Mouse (Mus musculus) forebrain, embryonic 11.5 days (tissue): ENCODE results near the gene Vmn2r97. TPM values are rescaled to one million over a fixed set of nuclear protein-coding genes. Genes with fewer than 3 reads are reported as not detected.
"Not testable (repeated sequence)": the region's sequence is repeated elsewhere in the genome, so short reads cannot be mapped to it uniquely, and the experiment has no call there.

Experiments used
- ATAC-seq: fragments of 200-750 bp; cut with Nextera tagmentation; replicated peaks from 2 replicates; pipeline ENCODE4 v1.8.0; 2017; ENCODE audit warnings: moderate TSS enrichment; ENCODE audit not compliant: low FRiP score
- DNase-seq: peaks from one replicate; pipeline ENCODE4 v3.0.0-alpha.2; 2017; ENCODE audit warnings: low spot score
- H3K27ac ChIP-seq: fragments of 300-500 bp; sonication (generic); 2 replicates; pipeline ENCODE4 v1.5.1; 2014; ENCODE audit warnings: low read depth, low read length
- H3K27me3 ChIP-seq: fragments of 300-500 bp; sonication (generic); 2 replicates; pipeline ENCODE4 v1.6.1; 2014; ENCODE audit warnings: mild to moderate bottlenecking, low read length, mixed read lengths; ENCODE audit not compliant: control insufficient read depth, insufficient read depth
- H3K36me3 ChIP-seq: fragments of 300-500 bp; sonication (generic); 2 replicates; pipeline ENCODE4 v1.6.1; 2014; ENCODE audit warnings: mild to moderate bottlenecking, low read length, moderate library complexity, mixed read lengths; ENCODE audit not compliant: control insufficient read depth, insufficient read depth
- H3K4me1 ChIP-seq: fragments of 300-500 bp; sonication (generic); replicated peaks from 2 replicates; pipeline ENCODE4 v1.6.1; 2014; ENCODE audit warnings: low read length, mixed read lengths; ENCODE audit not compliant: control insufficient read depth, insufficient read depth
- H3K4me2 ChIP-seq: fragments of 300-500 bp; sonication (generic); 2 replicates; pipeline ENCODE4 v1.6.1; 2014; ENCODE audit warnings: low read depth, mild to moderate bottlenecking, low read length, moderate library complexity, mixed read lengths; ENCODE audit not compliant: severe bottlenecking
- H3K4me3 ChIP-seq: fragments of 300-500 bp; sonication (generic); 2 replicates; pipeline ENCODE4 v1.5.1; 2014; ENCODE audit warnings: low read depth, low read length
- H3K9ac ChIP-seq: fragments of 300-500 bp; sonication (generic); 2 replicates; pipeline ENCODE4 v1.6.1; 2014; ENCODE audit warnings: low read length
- H3K9me3 ChIP-seq: fragments of 300-500 bp; sonication (generic); 2 replicates; pipeline ENCODE4 v1.6.1; 2016; ENCODE audit warnings: low read length, mixed read lengths; ENCODE audit not compliant: control insufficient read depth
- WGBS: fragments of 180-500 bp; shearing (Covaris S2); extraction: QIAGEN DNeasy Blood & Tissue Kit; methylation state at CpG from one replicate; pipeline ENCODE4 v1.1.7; 2014; 5-methylcytosine and 5-hydroxymethylcytosine counted together
- polyA plus RNA-seq: library from polyadenylated mRNA; unstranded; fragments of >200 nt; fragmentation: Nextera tagmentation; extraction: Ambion mirVana; gene quantifications from 2 replicates; pipeline ENCODE4 v1.2.1, GENCODE M21; 2014

Vmn2r97 gene
- polyA plus RNA-seq = 0.07 TPM in 1 of 2 replicates, not detected in the other

DNA sequence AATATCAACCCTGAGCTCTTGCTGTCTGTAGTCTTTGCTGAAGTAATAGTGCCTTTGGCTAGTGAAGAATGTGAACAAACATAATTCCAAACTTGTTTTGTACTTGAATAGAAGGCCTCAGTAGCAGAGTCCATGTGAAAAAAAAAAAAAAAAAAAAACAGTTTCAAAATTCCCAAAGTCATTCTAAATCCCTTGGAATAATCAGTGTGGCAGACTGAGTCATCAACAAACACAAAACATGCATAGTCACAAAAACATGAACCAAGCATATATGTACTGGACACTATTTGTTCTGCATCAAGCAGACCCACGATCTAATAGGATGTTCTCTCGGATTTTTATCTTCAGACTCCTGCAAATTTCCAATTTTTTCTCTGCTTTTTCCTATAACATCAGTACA, at the start of gene Vmn2r97:
Vmn2r97 (plus strand) TSS at position 301 of the 400 bp plus-strand sequence.
- H3K4me2 ChIP-seq = not testable (repeated sequence)

DNA sequence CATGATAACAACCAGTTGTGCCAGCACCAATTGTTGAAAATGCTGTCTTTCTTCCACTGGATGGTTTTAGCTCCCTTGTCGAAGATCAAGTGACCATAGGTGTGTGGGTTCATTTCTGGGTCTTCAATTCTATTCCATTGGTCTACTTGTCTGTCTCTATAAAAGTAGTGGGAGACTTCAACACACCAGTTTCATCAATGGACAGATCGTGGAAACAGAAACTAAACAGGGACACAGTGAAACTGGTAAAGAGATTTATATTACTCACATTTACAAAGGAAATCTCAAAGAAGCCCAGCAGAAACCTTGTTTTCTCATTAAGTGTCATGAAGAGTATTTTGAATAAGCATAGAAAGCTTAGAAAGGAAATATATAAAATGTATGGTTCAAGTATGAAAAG, 31.7 kb upstream of the Vmn2r97 start:
- not testable (repeated sequence) for H3K4me2 ChIP-seq, H3K4me1 ChIP-seq, H3K9me3 ChIP-seq, H3K27ac ChIP-seq, H3K4me3 ChIP-seq, DNase-seq, ATAC-seq, H3K36me3 ChIP-seq, H3K9ac ChIP-seq, H3K27me3 ChIP-seq
- 81% methylated on average over 1 of the region's 2 CpGs for WGBS

More for the DNA sequence above, at the start of gene Vmn2r97:
- not testable (repeated sequence) for H3K27ac ChIP-seq, H3K9ac ChIP-seq, H3K4me1 ChIP-seq, DNase-seq, H3K9me3 ChIP-seq, H3K36me3 ChIP-seq, H3K4me3 ChIP-seq, H3K27me3 ChIP-seq, ATAC-seq
- WGBS = 74% methylated on average over 2 of the region's 2 CpGs

DNA sequence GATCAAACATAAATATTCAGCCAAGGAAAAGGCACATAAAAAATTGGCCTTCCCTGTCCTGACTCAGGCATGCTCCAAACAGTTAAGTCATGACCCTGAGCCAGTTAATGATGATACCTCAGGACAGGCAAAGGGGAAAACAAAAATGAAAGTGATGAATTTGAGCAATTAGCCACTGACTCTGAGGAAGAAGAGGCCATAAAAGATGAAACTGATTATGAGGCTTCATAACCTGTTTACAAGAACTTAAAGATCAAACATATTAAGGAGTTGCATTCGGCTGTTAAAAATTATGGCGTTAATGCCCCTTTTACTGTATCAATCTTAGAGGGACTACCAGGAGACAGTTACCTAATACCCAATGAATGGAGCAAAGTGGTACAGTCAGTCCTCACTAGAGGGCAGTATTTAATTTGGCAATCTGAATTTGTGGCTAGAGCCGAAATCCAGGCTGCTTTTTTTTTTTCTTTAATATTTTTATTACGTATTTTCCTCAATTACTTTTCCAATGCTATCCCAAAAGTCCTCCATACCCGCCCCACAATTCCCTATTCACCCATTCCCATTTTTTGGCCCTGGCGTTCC, 24.3 kb upstream of the Vmn2r97 start:
- no peak for ATAC-seq
- no peak overlapping the region for H3K9ac ChIP-seq
- 78% methylated on average over 6 of the region's 6 CpGs for WGBS
- DNase-seq = no peak
- no peaks in the 10 kb centered on the region for H3K27me3 ChIP-seq
- H3K4me3 ChIP-seq = no peak overlapping the region
- H3K4me1 ChIP-seq = no peaks in the 10 kb centered on the region
- H3K27ac ChIP-seq = no peak overlapping the region
- H3K36me3 ChIP-seq = no peaks in the 10 kb centered on the region
- H3K4me2 ChIP-seq = no peak overlapping the region
- H3K9me3 ChIP-seq = no peaks in the 10 kb centered on the region; the same call in 1 of the 2 replicates

DNA sequence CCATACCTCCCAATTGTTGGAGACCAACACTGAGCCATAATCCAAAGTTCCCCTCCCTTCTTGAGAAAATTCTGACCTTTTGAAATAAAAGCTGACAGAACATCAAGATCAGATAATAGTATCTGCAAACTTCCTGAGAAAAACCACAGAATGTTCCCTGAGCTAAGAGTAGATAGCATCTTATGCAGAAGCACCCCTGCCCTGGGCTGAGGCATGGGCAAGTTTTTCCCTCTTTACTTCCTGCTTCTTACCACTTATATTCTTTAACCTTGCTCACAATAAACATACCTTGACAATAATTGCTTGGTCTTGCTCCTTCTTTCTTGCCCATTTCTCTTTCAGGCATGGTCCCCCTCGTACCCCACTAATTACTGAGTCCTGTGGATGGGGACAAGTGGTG, 43.7 kb downstream of the Vmn2r97 start:
- DNase-seq, H3K4me3 ChIP-seq, ATAC-seq, H3K36me3 ChIP-seq, H3K4me1 ChIP-seq, H3K4me2 ChIP-seq, H3K27me3 ChIP-seq, H3K27ac ChIP-seq, H3K9ac ChIP-seq: not testable (repeated sequence)
- WGBS = 64% methylated on average over 1 of the region's 1 CpGs
- H3K9me3 ChIP-seq = peaks cover 10% of the 10 kb centered on the region

DNA sequence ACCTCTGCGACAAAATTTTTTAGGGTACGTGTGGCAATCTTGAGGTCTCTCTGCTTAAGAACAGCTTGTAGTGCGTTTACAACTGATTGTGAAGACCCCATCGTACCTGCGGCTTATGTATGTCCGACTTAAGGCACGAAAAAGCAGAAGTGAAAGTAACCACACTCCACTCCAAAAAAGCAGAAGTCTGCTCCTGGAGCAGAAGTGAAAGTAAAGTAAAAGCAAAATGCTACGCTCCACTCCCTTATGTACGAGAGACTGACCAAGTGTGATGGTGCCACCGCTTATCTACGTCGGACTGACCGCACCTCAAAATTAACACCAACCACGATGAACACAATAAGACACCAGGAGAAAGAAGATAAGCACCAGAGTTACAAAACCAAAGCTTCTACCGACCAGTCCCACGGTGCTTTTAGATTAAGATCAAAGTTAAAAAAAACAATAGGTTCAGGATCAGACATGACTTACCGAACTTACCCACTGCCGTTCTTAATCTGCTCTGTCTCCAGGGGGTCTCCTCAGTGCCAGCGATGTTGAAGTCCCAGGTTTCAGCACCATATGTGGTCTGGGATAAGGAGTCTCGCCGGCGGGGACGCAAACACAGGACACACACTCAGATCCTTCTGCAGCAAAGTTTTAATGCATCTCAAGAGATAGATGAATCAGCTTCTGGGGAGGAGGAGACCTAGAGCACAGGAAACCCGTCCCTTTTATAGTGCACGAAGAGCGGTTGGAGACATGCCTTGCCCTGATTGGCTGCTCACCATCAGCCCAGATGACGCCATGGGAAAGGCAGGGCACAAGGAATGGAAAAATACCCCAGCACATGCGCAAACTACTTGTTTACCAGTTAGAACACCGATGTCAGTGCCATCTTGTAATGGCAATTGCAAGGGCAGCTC, 54.5 kb downstream of the Vmn2r97 start:
- Histone ChIP-seq H3K27ac (no peak overlapping the region), H3K9me3 (peaks cover 11% of the 10 kb centered on the region; the same call in 1 of the 2 replicates), H3K9ac (no peak overlapping the region), H3K36me3 (no peaks in the 10 kb centered on the region), H3K4me1 (no peaks in the 10 kb centered on the region), H3K4me3 (no peak overlapping the region), H3K27me3 (no peaks in the 10 kb centered on the region), H3K4me2 (no peak overlapping the region)
- ATAC-seq (no peak), DNase-seq (no peak)
- whole genome bisulfite sequencing = 91% methylated on average over 29 of the region's 29 CpGs

Other genes with a start within 250 kb of the Vmn2r97 start
- gene Vmn2r98, start 139.2 kb downstream of the Vmn2r97 start, polyA plus RNA-seq = not detected in 2 replicates